Mouse (Mus musculus) intestine, embryonic 16.5 days (tissue): ENCODE results near the gene Ilf3. TPM values are rescaled to one million over a fixed set of nuclear protein-coding genes. Genes with fewer than 3 reads are reported as not detected.

Source experiments
- ATAC-seq: fragments of 200-750 bp; cut with Nextera tagmentation; 2 replicates; pipeline ENCODE4 v1.8.0; 2017; ENCODE audit warnings: moderate TSS enrichment, moderate library complexity
- H3K27ac ChIP-seq: fragments of 300-500 bp; sonication (generic); 2 replicates; pipeline ENCODE4 v1.5.1; 2014; ENCODE audit warnings: mild to moderate bottlenecking, low read length
- H3K27me3 ChIP-seq: fragments of 300-500 bp; sonication (generic); replicated peaks from 2 replicates; pipeline ENCODE4 v1.6.1; 2014; ENCODE audit warnings: low read length, control low read depth, mixed read lengths; ENCODE audit not compliant: control insufficient read depth, insufficient read depth
- H3K36me3 ChIP-seq: fragments of 300-500 bp; sonication (generic); 2 replicates; pipeline ENCODE4 v1.6.1; 2014; ENCODE audit warnings: low read length, control low read depth; ENCODE audit not compliant: control insufficient read depth, insufficient read depth
- H3K4me1 ChIP-seq: fragments of 300-500 bp; sonication (generic); 2 replicates; pipeline ENCODE4 v1.6.1; 2014; ENCODE audit warnings: low read length, control low read depth, mixed read lengths; ENCODE audit not compliant: control insufficient read depth, insufficient read depth
- H3K4me2 ChIP-seq: fragments of 300-500 bp; sonication (generic); 2 replicates; pipeline ENCODE4 v1.6.1; 2014; ENCODE audit warnings: low read depth, low read length, control low read depth
- H3K4me3 ChIP-seq: fragments of 300-500 bp; sonication (generic); 2 replicates; pipeline ENCODE4 v1.5.1; 2014; ENCODE audit warnings: mild to moderate bottlenecking, low read length
- H3K9ac ChIP-seq: fragments of 300-500 bp; sonication (generic); 2 replicates; pipeline ENCODE4 v1.6.1; 2014; ENCODE audit warnings: low read depth, low read length
- H3K9me3 ChIP-seq: fragments of 300-500 bp; sonication (generic); 2 replicates; pipeline ENCODE4 v1.6.1; 2016; ENCODE audit warnings: low read length, control low read depth; ENCODE audit not compliant: control insufficient read depth
- WGBS: fragments of 180-500 bp; shearing (Covaris S2); extraction: QIAGEN DNeasy Blood & Tissue Kit; methylation state at CpG from one replicate; pipeline ENCODE4 v1.1.7; 2014; 5-methylcytosine and 5-hydroxymethylcytosine counted together
- polyA plus RNA-seq: library from polyadenylated mRNA; unstranded; fragments of >200 nt; fragmentation: Nextera tagmentation; extraction: Ambion mirVana; gene quantifications from 2 replicates; pipeline ENCODE4 v1.2.1, GENCODE M21; 2015

Gene Ilf3
- polyA plus RNA-seq, 1 experiment from 2014 or later: 127 TPM

DNA sequence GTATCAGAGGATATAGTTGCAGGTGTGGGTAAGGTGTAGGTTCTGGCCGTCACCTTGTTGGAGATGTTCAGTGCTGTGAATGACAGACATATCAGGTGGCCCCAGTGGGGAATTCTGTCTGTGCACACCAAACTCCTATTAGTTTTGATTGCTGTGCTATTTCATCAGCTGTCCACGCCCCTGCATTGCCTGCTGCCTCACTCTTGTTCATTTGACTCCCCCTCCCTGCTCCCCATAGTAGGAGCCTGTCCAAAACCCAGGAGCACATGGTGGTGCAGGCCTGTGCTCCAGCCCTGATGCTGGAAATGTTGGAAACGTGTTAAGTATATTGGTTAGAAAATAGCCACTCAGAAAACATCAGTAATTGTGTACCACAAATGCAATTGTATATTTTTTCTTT is 71.8 kb downstream of the Ilf3 start:
- H3K4me2 ChIP-seq: no peak overlapping the region
- H3K9ac ChIP-seq: no peak overlapping the region
- 77% methylated on average over 3 of the region's 3 CpGs for WGBS
- ATAC-seq: peak; percentile 43; the same call in 1 of the 2 replicates
- H3K36me3 ChIP-seq: no peaks in the 10 kb centered on the region
- peaks cover 10% of the 10 kb centered on the region; the same call in 1 of the 2 replicates for H3K4me1 ChIP-seq
- no peak overlapping the region for H3K27ac ChIP-seq
- no peaks in the 10 kb centered on the region for H3K9me3 ChIP-seq
- H3K27me3 ChIP-seq: no peaks in the 10 kb centered on the region
- no peak overlapping the region for H3K4me3 ChIP-seq

DNA sequence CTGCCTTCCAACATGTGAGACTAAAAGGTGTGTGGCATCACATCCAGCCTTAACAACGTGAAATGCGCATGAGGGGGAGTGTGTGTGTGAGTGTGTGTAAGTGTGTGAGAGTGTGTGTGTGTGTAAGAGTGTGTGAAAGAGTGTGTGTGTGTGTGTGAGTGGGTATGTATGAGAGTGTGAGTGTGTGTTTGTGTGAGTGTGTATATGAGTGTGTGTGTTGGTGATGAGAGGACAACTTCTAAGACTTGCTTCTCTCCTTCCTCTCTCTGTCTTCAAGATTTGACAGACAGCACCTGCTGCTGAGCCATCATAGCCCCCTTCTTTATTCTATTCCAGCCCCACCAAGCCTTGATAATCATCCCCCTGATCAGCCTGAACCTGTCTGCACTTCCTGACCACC is 72.2 kb downstream of the Ilf3 start:
- no peak overlapping the region for H3K4me2 ChIP-seq
- no peak for ATAC-seq
- H3K36me3 ChIP-seq: no peaks in the 10 kb centered on the region
- peaks cover 10% of the 10 kb centered on the region; the same call in 1 of the 2 replicates for H3K4me1 ChIP-seq
- 88% methylated on average over 2 of the region's 2 CpGs for WGBS
- no peak overlapping the region for H3K9ac ChIP-seq
- no peak overlapping the region for H3K27ac ChIP-seq
- H3K27me3 ChIP-seq: no peaks in the 10 kb centered on the region
- H3K4me3 ChIP-seq: no peak overlapping the region
- no peaks in the 10 kb centered on the region for H3K9me3 ChIP-seq

DNA sequence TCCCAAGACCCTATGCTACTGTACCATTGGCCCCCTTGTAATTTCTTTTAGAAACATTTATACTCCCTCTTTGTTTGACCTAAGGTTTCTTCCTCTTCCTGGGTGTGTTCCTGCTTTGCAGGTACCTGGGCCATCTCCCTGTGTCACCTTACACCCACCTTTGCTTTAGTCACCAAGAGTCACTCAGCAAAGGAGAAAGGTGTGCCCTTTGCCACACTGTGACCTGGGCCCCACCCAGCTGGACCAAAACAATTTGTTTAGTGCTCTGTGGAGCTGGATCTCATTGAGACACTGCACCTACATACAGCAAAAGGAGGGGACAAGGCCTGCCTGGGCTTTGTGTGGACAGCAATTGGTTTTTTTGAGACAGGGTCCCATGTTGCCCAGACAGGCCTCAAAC is 72.7 kb downstream of the Ilf3 start:
- H3K27ac ChIP-seq: no peak overlapping the region
- no peak for ATAC-seq

DNA sequence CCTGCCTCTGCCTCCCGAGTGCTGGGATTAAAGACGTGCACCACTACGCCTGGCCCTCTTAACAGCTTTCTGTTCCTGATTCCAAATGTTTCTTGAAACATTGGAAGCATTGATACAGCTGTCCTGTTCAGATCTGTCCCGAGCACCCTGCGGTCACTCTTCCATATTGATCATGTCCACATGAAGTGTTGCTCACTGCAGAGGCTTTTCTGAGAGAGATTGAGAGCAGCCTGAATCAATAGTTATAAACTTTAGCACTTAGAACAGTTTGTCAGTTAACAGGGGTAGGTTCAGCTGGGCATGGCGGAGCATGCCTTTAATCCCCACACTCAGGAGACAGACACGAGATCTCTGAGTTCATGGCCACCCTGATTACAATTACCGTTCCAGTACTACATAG is 76.2 kb downstream of the Ilf3 start:
- Histone ChIP-seq H3K4me3 (no peak overlapping the region), H3K27ac (no peak overlapping the region), H3K9me3 (no peaks in the 10 kb centered on the region), H3K9ac (no peak overlapping the region), H3K36me3 (no peaks in the 10 kb centered on the region), H3K27me3 (no peaks in the 10 kb centered on the region), H3K4me2 (no peak overlapping the region), H3K4me1 (peaks cover 2% of the 10 kb centered on the region)
- ATAC-seq: no peak
- 88% methylated on average over 8 of the region's 8 CpGs for WGBS

More for the DNA sequence above, 72.7 kb downstream of the Ilf3 start:
- Histone ChIP-seq H3K9ac (no peak overlapping the region), H3K4me3 (no peak overlapping the region), H3K9me3 (no peaks in the 10 kb centered on the region), H3K27me3 (no peaks in the 10 kb centered on the region), H3K36me3 (no peaks in the 10 kb centered on the region), H3K4me2 (no peak overlapping the region), H3K4me1 (peaks cover 10% of the 10 kb centered on the region; the same call in 1 of the 2 replicates)

DNA sequence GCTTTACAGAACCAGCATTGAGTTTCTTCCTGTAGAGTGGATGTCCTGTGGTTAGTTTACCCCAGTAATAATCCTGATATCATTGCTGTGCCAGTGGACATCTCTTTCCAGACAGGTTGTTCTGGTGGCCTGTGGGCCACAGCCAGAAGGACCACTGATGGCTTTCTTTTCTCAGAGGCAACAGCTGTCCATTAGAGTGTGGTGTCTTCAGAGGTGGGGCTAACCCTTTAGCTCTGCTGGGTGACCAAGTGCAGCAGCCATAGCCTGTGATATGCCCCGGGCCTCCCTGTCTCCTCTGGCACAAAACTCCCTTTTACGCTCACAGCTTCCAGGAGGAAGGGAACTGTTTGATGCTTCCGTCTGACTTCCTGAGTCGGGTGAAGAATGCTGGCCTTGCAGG is 76.9 kb downstream of the Ilf3 start:
- Histone ChIP-seq H3K9me3 (no peaks in the 10 kb centered on the region), H3K36me3 (no peaks in the 10 kb centered on the region), H3K4me3 (no peak overlapping the region), H3K4me2 (no peak overlapping the region), H3K27me3 (no peaks in the 10 kb centered on the region), H3K9ac (no peak overlapping the region), H3K27ac (no peak overlapping the region), H3K4me1 (peaks cover 7% of the 10 kb centered on the region)
- 93% methylated on average over 4 of the region's 4 CpGs for WGBS
- ATAC-seq: no peak

DNA sequence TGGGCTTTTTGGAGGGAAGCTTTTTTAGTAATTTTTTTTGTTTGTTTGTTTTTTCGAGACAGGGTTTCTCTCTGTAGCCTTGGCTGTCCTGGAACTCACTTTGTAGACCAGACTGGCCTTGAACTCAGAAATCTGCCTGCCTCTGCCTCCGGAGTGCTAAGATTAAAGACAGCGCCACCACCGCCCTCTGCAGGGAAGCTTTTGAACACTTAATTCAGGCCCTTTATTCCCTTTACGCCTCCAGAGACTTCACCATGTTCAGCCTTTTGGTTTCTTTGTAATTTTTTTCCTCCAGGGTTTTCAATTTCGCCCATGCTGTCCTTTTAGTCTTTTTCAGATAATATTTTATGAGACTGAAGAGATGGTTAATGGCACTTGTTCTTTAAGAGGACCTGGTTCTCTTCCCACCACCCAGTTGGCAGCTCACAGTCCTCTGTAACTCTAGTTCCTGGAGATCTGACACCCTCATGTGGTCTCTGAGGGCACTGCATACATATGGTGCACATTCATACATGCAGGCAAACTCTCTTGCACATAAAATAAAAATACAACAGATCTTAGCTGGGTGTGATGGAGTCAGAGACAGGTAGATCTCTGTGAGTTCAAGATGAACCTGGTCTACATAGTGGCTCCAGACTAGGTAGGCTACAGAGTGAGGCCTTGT is 77.5 kb downstream of the Ilf3 start:
- H3K4me2 ChIP-seq: no peak overlapping the region
- no peak overlapping the region for H3K27ac ChIP-seq
- WGBS: 90% methylated on average over 6 of the region's 6 CpGs
- H3K9ac ChIP-seq: no peak overlapping the region
- no peaks in the 10 kb centered on the region for H3K9me3 ChIP-seq
- no peaks in the 10 kb centered on the region for H3K36me3 ChIP-seq
- H3K4me1 ChIP-seq: peaks cover 12% of the 10 kb centered on the region
- ATAC-seq: no peak
- no peak overlapping the region for H3K4me3 ChIP-seq
- H3K27me3 ChIP-seq: no peaks in the 10 kb centered on the region

DNA sequence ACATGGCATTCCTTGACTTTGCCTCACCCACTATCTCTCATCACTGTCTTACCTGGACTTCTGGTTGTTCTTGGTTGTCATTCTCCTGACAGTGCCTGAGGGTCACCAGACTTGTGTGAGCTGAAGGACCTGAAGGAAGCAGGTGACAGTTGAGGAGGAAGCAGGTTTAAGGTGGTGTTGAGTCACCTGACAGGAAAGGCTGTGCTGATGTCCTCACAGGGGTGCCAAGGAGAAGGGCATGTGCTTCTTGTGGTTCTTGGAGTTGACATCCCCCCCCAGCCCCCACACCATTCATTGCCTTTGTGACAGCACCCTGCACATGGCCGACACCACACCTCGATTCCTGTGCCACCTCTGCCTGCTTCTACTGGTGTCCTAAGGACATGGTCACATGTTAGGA is 80.1 kb downstream of the Ilf3 start:
- Histone ChIP-seq H3K4me3 (no peak overlapping the region), H3K27me3 (no peaks in the 10 kb centered on the region), H3K9me3 (no peaks in the 10 kb centered on the region), H3K9ac (no peak overlapping the region), H3K4me1 (peaks cover 26% of the 10 kb centered on the region), H3K27ac (no peak overlapping the region), H3K36me3 (no peaks in the 10 kb centered on the region), H3K4me2 (no peak overlapping the region)
- WGBS: 86% methylated on average over 2 of the region's 2 CpGs
- no peak for ATAC-seq

DNA sequence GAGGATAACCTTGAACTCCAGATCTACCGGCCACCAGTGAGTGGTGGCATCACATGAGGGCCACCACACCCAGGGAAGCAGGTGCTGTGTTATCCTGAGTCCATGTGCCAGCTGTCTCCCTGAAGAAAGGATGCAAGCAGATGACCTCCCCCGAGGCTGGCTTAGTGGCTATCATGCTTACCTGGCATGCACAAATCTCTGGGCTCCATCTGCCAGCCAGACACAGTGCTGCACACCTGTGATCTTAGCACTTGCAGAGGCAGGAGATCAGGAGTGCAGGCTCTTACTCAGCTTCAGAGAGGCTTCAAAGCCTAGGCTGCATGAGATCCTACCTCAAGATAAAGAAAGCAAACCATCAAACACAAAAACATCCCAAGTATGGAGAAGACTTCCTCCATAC is 82.0 kb downstream of the Ilf3 start:
- Histone ChIP-seq H3K27ac (no peak overlapping the region), H3K27me3 (no peaks in the 10 kb centered on the region), H3K36me3 (no peaks in the 10 kb centered on the region), H3K4me3 (no peak overlapping the region), H3K9ac (no peak overlapping the region), H3K9me3 (no peaks in the 10 kb centered on the region), H3K4me2 (no peak overlapping the region), H3K4me1 (peaks cover 26% of the 10 kb centered on the region)
- WGBS: 59% methylated on average over 2 of the region's 2 CpGs
- peak; percentile 29; the same call in 1 of the 2 replicates for ATAC-seq

DNA sequence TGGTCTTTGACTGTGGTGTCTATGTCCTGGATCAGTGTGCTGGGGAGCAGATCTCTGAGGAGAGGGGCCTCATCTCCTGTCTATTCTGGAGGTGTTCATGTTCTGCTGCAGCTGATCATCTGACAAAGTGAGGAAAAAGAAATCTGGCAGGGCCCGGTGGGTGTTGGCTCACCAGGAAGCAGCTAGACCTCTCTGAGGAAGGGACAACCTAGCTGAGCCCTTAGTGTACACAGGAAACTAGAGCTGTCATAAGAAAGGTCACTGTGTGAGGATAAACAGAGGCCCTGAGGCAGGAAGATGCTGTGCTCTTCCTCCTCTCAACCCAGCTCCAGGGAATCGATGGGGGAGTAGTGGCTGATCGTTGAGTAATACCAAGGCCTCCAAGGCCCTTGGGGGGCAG is 82.6 kb downstream of the Ilf3 start:
- Histone ChIP-seq H3K4me2 (no peak overlapping the region), H3K4me1 (peaks cover 26% of the 10 kb centered on the region), H3K27ac (no peak overlapping the region), H3K9me3 (no peaks in the 10 kb centered on the region), H3K36me3 (no peaks in the 10 kb centered on the region), H3K4me3 (no peak overlapping the region), H3K9ac (no peak overlapping the region), H3K27me3 (no peaks in the 10 kb centered on the region)
- 61% methylated on average over 3 of the region's 3 CpGs for WGBS
- no peak for ATAC-seq

DNA sequence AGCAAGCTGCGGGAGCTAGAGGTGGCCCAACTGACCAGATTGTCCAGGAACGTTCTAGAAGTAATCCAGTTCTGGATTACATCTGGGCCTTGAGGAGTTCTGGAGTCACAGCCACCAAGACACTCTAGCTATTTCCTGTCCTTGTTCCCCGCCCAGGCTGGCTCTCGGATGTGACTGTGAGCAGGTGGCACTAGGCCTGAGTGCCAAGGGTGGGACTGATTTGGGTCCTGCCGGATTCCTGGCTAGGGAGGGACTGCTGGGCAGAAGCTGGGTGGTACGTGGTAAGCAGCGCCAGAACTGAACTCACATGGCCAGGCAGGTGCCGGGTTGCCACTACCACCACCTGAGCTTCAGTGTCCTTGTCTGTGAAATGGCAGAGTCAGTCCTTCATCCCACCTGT is 83.7 kb downstream of the Ilf3 start:
- ATAC-seq: no peak
- peaks cover 26% of the 10 kb centered on the region for H3K4me1 ChIP-seq
- H3K27ac ChIP-seq: no peak overlapping the region
- H3K9ac ChIP-seq: no peak overlapping the region
- no peaks in the 10 kb centered on the region for H3K9me3 ChIP-seq
- no peaks in the 10 kb centered on the region for H3K27me3 ChIP-seq
- H3K4me2 ChIP-seq: no peak overlapping the region
- WGBS: 85% methylated on average over 8 of the region's 8 CpGs
- no peaks in the 10 kb centered on the region for H3K36me3 ChIP-seq
- no peak overlapping the region for H3K4me3 ChIP-seq
